Mouse (Mus musculus) myocyte (in vitro differentiated cells): ENCODE data around the gene Serpinb6a. TPM values are rescaled to one million over a fixed set of nuclear protein-coding genes. Genes with fewer than 3 reads are reported as not detected.
A peak's percentile ranks its signal among the peaks of the same experiment; 100 is the strongest.

ENCODE experiments used
- H3K27me3 ChIP-seq: one replicate; pipeline ENCODE4 v1.6.1; 2011; ENCODE audit not compliant: control insufficient read depth, insufficient read depth, insufficient read length
- H3K36me3 ChIP-seq: one replicate; pipeline ENCODE4 v1.6.1; 2011; ENCODE audit not compliant: control insufficient read depth, insufficient read depth
- H3K4me2 ChIP-seq: one replicate; pipeline ENCODE4 v1.6.1; 2011; ENCODE audit warnings: low read depth, control low read depth
- H3K4me3 ChIP-seq: one replicate; pipeline ENCODE4 v1.5.1; 2011; ENCODE audit warnings: mild to moderate bottlenecking, control low read depth, moderate library complexity
- H3K79me2 ChIP-seq: one replicate; pipeline ENCODE4 v1.6.1; 2011; ENCODE audit not compliant: control insufficient read depth, insufficient read depth
- H3ac ChIP-seq: one replicate; pipeline ENCODE4 v1.6.1; 2011; ENCODE audit not compliant: control insufficient read depth, insufficient read length
- CEBPB ChIP-seq: IDR thresholded peaks from 2 replicates; pipeline ENCODE4 v1.6.1; 2011; ENCODE audit warnings: mild to moderate bottlenecking, moderate library complexity; ENCODE audit not compliant: poor library complexity, insufficient read depth, severe bottlenecking
- E2F4 ChIP-seq: IDR thresholded peaks from one replicate; pipeline ENCODE4 v1.6.1; 2011; ENCODE audit warnings: mild to moderate bottlenecking, control low read depth, moderate library complexity; ENCODE audit not compliant: insufficient read depth
- MAX ChIP-seq: IDR thresholded peaks from one replicate; pipeline ENCODE4 v1.6.1; 2011; ENCODE audit warnings: low read depth, mild to moderate bottlenecking, control low read depth
- MYOD1 ChIP-seq, 3 experiments: IDR thresholded peaks; one replicate each; pipeline ENCODE4 v1.6.1; 2011; ENCODE audit warnings: control low read depth in 2 of 3, low read depth in 2 of 3, mild to moderate bottlenecking in 2 of 3, moderate library complexity in 1 of 3; ENCODE audit not compliant: insufficient read length in 2 of 3, control insufficient read depth in 1 of 3
- MYOG ChIP-seq, 3 experiments: IDR thresholded peaks; one replicate each; pipeline ENCODE4 v1.6.1; 2011; ENCODE audit warnings: control low read depth in 2 of 3, low read depth in 2 of 3, mild to moderate bottlenecking in 2 of 3; ENCODE audit not compliant: insufficient read length in 2 of 3, control insufficient read depth in 1 of 3, insufficient read depth in 1 of 3
- POLR2A ChIP-seq: IDR thresholded peaks from one replicate; pipeline ENCODE4 v1.6.1; 2011; ENCODE audit warnings: low read depth, mild to moderate bottlenecking, control low read depth, moderate library complexity; ENCODE audit not compliant: insufficient read length
- POLR2AphosphoS2 ChIP-seq: IDR thresholded peaks from one replicate; pipeline ENCODE4 v1.6.1; 2011; ENCODE audit warnings: low read depth, control low read depth; ENCODE audit not compliant: insufficient read length
- REST ChIP-seq: IDR thresholded peaks from one replicate; pipeline ENCODE4 v1.6.1; 2011; ENCODE audit warnings: mild to moderate bottlenecking, control low read depth, moderate library complexity; ENCODE audit not compliant: insufficient read depth, insufficient read length
- SRF ChIP-seq: IDR thresholded peaks from one replicate; pipeline ENCODE4 v1.6.1; 2011; ENCODE audit warnings: low read depth; ENCODE audit not compliant: control insufficient read depth, insufficient read length
- TCF12 ChIP-seq: IDR thresholded peaks from one replicate; pipeline ENCODE4 v1.6.1; 2011; ENCODE audit warnings: mild to moderate bottlenecking, control low read depth; ENCODE audit not compliant: poor library complexity, insufficient read depth, severe bottlenecking
- TCF3 ChIP-seq: IDR thresholded peaks from one replicate; pipeline ENCODE4 v1.6.1; 2011; ENCODE audit warnings: low read depth, control low read depth; ENCODE audit not compliant: insufficient read length
- USF1 ChIP-seq: IDR thresholded peaks from one replicate; pipeline ENCODE4 v1.6.1; 2011; ENCODE audit warnings: low read depth, mild to moderate bottlenecking, control low read depth, moderate library complexity
- polyA plus RNA-seq: library from polyadenylated mRNA; unstranded; fragments of >200 nt; fragmentation: generic; extraction: Trizol; gene quantifications from one replicate; pipeline ENCODE4 v1.2.1, GENCODE M21; 2012; ENCODE audit warnings: missing spikeins

Gene Serpinb6a
- polyA plus RNA-seq, 1 experiment = 291 TPM

- Histone ChIP-seq H3ac (peak overlapping the region; percentile 92), H3K27me3 (no peaks in the 10 kb centered on the region), H3K79me2 (peaks cover 36% of the 10 kb centered on the region), H3K4me3 (peak overlapping the region; percentile 78), H3K4me2 (peak overlapping the region; percentile 95), H3K36me3 (no peaks in the 10 kb centered on the region)
- no peak for TF ChIP-seq SRF
- TF ChIP-seq POLR2AphosphoS2 = peak; percentile 11
- TF ChIP-seq POLR2A = peak; percentile 77
- TF ChIP-seq E2F4 = no peak
- no peak for TF ChIP-seq TCF3
- TF ChIP-seq MAX = no peak
- peak in 1 of 3 experiments; percentile 5 for TF ChIP-seq MYOG (IDR thresholded peaks at IDR 0.05; ENCODE audit: control insufficient read depth in 1 of 3, insufficient read depth in 1 of 3, insufficient read length in 2 of 3, low read depth in 2 of 3)
- no peak for TF ChIP-seq USF1
- TF ChIP-seq TCF12 = no peak
These were observed 67.0 kb downstream of the Serpinb6a start for GRCm38 (mm10) chr13:33935465-33936181.

- H3K79me2 ChIP-seq = peaks cover 36% of the 10 kb centered on the region
- peak overlapping the region; percentile 95 for H3K4me2 ChIP-seq
- TF ChIP-seq MAX (no peak), TCF12 (no peak), POLR2A (peak; percentile 27)
- H3K36me3 ChIP-seq = peaks cover 2% of the 10 kb centered on the region
- H3K27me3 ChIP-seq = no peaks in the 10 kb centered on the region
- H3ac ChIP-seq = peak overlapping the region; percentile 92
- H3K4me3 ChIP-seq = peak overlapping the region; percentile 78
These were observed 67.9 kb downstream of the Serpinb6a start for GRCm38 (mm10) chr13:33934743-33935142.

GRCm38 (mm10) chr13:33930912-33931311 is 71.7 kb downstream of the Serpinb6a start:
- TF ChIP-seq TCF12 (no peak), CEBPB (no peak), MYOD1 (IDR thresholded peaks at IDR 0.05; ENCODE audit: control insufficient read depth in 1 of 3, insufficient read length in 2 of 3, low read depth in 2 of 3) (no peak), MAX (no peak)
- H3K4me2 ChIP-seq = no peak overlapping the region
- H3K79me2 ChIP-seq = peaks cover 36% of the 10 kb centered on the region
- H3K4me3 ChIP-seq = no peak overlapping the region
- H3ac ChIP-seq = no peak overlapping the region
- H3K36me3 ChIP-seq = peaks cover 32% of the 10 kb centered on the region
- no peaks in the 10 kb centered on the region for H3K27me3 ChIP-seq

GRCm38 (mm10) chr13:33930281-33930680 is 72.3 kb downstream of the Serpinb6a start:
- H3K27me3 ChIP-seq = no peaks in the 10 kb centered on the region
- no peak overlapping the region for H3K4me2 ChIP-seq
- peaks cover 38% of the 10 kb centered on the region for H3K36me3 ChIP-seq

GRCm38 (mm10) chr13:33921699-33922098 is 80.9 kb downstream of the Serpinb6a start:
- H3K36me3 ChIP-seq = peaks cover 87% of the 10 kb centered on the region
- no peaks in the 10 kb centered on the region for H3K27me3 ChIP-seq
- no peak for TF ChIP-seq TCF3
- no peak for TF ChIP-seq MAX
- TF ChIP-seq SRF = no peak
- no peak for TF ChIP-seq CEBPB
- TF ChIP-seq MYOG (IDR thresholded peaks at IDR 0.05; ENCODE audit: control insufficient read depth in 1 of 3, insufficient read depth in 1 of 3, insufficient read length in 2 of 3, low read depth in 2 of 3) = no peak
- no peak for TF ChIP-seq POLR2AphosphoS2
- no peak for TF ChIP-seq USF1
- TF ChIP-seq REST = no peak
- TF ChIP-seq E2F4 = no peak
- no peak for TF ChIP-seq TCF12
- TF ChIP-seq MYOD1 (IDR thresholded peaks at IDR 0.05; ENCODE audit: control insufficient read depth in 1 of 3, insufficient read length in 2 of 3, low read depth in 2 of 3) = no peak
- TF ChIP-seq POLR2A = no peak

More at GRCm38 (mm10) chr13:33930281-33930680, 72.3 kb downstream of the Serpinb6a start:
- no peak overlapping the region for H3K4me3 ChIP-seq
- TF ChIP-seq MYOG (IDR thresholded peaks at IDR 0.05; ENCODE audit: control insufficient read depth in 1 of 3, insufficient read depth in 1 of 3, insufficient read length in 2 of 3, low read depth in 2 of 3) (peak in 2 of 3 experiments; percentile 3 to 12), USF1 (no peak), MYOD1 (IDR thresholded peaks at IDR 0.05; ENCODE audit: control insufficient read depth in 1 of 3, insufficient read length in 2 of 3, low read depth in 2 of 3) (peak; percentile 19 to 62 (median 48))
- peaks cover 36% of the 10 kb centered on the region for H3K79me2 ChIP-seq
- no peak overlapping the region for H3ac ChIP-seq

More at GRCm38 (mm10) chr13:33921699-33922098, 80.9 kb downstream of the Serpinb6a start:
- no peak overlapping the region for H3K4me2 ChIP-seq
- no peaks in the 10 kb centered on the region for H3K79me2 ChIP-seq
- H3ac ChIP-seq = no peak overlapping the region
- H3K4me3 ChIP-seq = no peak overlapping the region
